Mouse (Mus musculus): ENCODE measurements around the gene Uxs1. TPM values are rescaled to one million over a fixed set of nuclear protein-coding genes. Genes with fewer than 3 reads are reported as not detected.

Gene Uxs1
- polyA plus RNA-seq, 1 experiment, result 4.2 TPM

DNA sequence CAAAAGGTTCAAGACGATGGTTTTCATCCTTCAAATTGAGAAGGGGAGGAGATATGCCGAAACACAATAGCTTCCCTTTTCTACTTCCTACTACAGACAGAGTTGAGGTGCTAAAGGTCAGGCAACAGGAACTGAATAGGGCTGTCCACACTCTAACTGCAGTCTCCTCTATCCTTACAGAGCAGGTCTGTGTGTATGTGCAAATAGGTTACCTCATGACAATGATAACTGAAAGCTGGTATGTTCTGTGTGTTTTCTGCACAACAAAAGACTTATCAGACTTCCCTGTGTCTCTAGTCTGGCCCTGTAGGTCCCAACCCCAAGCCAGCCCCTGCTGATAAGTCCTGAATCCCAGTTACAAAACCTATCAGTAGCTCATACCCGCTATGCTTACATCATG, 16.5 kb downstream of the Uxs1 start:
- Histone ChIP-seq H3K4me1 (peaks cover 39% of the 10 kb centered on the region), H3K4me3 (replicated peaks) (no peak overlapping the region), H3K9me3 (peaks cover 6% of the 10 kb centered on the region; the same call in 1 of the 2 replicates), H3K36me3 (replicated peaks; ENCODE audit: low read length) (peaks cover 12% of the 10 kb centered on the region), H3K27me3 (replicated peaks) (no peaks in the 10 kb centered on the region)
- no peak for TF ChIP-seq FLI1 (IDR thresholded peaks at IDR 0.05; ENCODE audit: low read length)
- TF ChIP-seq GATA1 (IDR thresholded peaks at IDR 0.05; ENCODE audit: borderline replicate concordance, low read length), result no peak

GRCm38 (mm10) chr1:43809351-43809750, 18.2 kb downstream of the Uxs1 start:
- Histone ChIP-seq H3K27me3 (replicated peaks) (no peaks in the 10 kb centered on the region), H3K4me3 (replicated peaks) (no peak overlapping the region), H3K9me3 (peaks cover 6% of the 10 kb centered on the region; the same call in 1 of the 2 replicates), H3K4me1 (peaks cover 33% of the 10 kb centered on the region), H3K36me3 (replicated peaks; ENCODE audit: low read length) (peaks cover 12% of the 10 kb centered on the region)
- TF ChIP-seq FLI1 (IDR thresholded peaks at IDR 0.05; ENCODE audit: low read length) (no peak), GATA1 (IDR thresholded peaks at IDR 0.05; ENCODE audit: borderline replicate concordance, low read length) (no peak)

GRCm38 (mm10) chr1:43803906-43804474, 23.6 kb downstream of the Uxs1 start:
- no peaks in the 10 kb centered on the region for H3K27me3 ChIP-seq (replicated peaks)
- TF ChIP-seq FLI1 (IDR thresholded peaks at IDR 0.05; ENCODE audit: low read length) (no peak), GATA1 (IDR thresholded peaks at IDR 0.05; ENCODE audit: borderline replicate concordance, low read length) (no peak)
- no peak overlapping the region for H3K4me3 ChIP-seq (replicated peaks)
- peaks cover 7% of the 10 kb centered on the region for H3K4me1 ChIP-seq
- H3K36me3 ChIP-seq (replicated peaks; ENCODE audit: low read length), result peaks cover 49% of the 10 kb centered on the region
- H3K9me3 ChIP-seq, result no peaks in the 10 kb centered on the region

- Histone ChIP-seq H3K4me1 (no peaks in the 10 kb centered on the region), H3K4me3 (replicated peaks) (no peak overlapping the region), H3K27me3 (replicated peaks) (no peaks in the 10 kb centered on the region), H3K36me3 (replicated peaks; ENCODE audit: low read length) (peaks cover 77% of the 10 kb centered on the region), H3K9me3 (no peaks in the 10 kb centered on the region)
- TF ChIP-seq GATA1 (IDR thresholded peaks at IDR 0.05; ENCODE audit: borderline replicate concordance, low read length) (no peak), FLI1 (IDR thresholded peaks at IDR 0.05; ENCODE audit: low read length) (no peak)
Measured at GRCm38 (mm10) chr1:43798048-43798447, 29.6 kb downstream of the Uxs1 start.

GRCm38 (mm10) chr1:43789765-43790164, 37.8 kb downstream of the Uxs1 start:
- Histone ChIP-seq H3K36me3 (replicated peaks; ENCODE audit: low read length) (peaks cover 61% of the 10 kb centered on the region), H3K4me1 (no peaks in the 10 kb centered on the region), H3K27me3 (replicated peaks) (no peaks in the 10 kb centered on the region), H3K4me3 (replicated peaks) (no peak overlapping the region), H3K9me3 (no peaks in the 10 kb centered on the region)
- TF ChIP-seq GATA1 (IDR thresholded peaks at IDR 0.05; ENCODE audit: borderline replicate concordance, low read length) (no peak), FLI1 (IDR thresholded peaks at IDR 0.05; ENCODE audit: low read length) (no peak)

DNA sequence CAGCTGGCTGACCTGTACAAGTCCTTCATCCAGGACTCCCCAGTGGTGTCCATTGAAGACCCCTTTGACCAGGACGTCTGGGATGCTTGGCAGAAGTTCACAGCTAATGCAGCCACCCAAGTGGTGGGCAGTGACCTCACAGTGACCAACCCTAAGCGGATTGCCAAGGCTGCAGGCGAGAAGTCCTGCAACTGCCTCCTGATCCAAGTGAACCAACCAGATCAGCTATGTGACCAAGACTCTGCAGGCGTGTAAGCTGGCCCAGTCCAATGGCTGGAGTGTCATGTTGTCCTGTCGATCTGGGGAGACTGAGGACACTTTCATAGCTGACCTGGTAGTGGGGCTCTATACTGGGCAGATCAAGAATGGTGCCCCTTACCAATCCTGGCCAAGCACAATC, 40.9 kb downstream of the Uxs1 start:
- Histone ChIP-seq H3K36me3 (replicated peaks; ENCODE audit: low read length) (peaks cover 65% of the 10 kb centered on the region), H3K4me1 (peaks cover 22% of the 10 kb centered on the region), H3K27me3 (replicated peaks) (no peaks in the 10 kb centered on the region), H3K4me3 (replicated peaks) (no peak overlapping the region), H3K9me3 (no peaks in the 10 kb centered on the region)
- TF ChIP-seq FLI1 (IDR thresholded peaks at IDR 0.05; ENCODE audit: low read length) (no peak), GATA1 (IDR thresholded peaks at IDR 0.05; ENCODE audit: borderline replicate concordance, low read length) (no peak)

DNA sequence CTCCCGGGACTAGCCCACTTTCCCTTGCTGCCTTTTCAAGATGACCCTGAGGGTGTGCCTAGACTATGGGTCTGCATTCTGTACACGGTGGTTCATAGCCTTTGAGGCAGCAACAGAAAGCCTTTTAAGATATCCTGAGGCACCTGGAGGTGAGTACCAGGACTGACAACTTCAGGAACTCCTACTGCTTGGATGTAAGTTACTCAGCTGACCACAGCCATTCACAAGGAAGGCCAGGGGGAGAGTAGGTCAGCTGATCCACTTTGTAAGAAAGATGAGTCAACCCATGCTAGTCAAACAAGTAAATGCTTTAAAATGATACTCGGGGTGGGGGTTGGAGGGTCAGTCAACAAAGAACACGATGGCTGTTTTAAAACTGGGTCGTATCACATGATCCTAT, 42.3 kb downstream of the Uxs1 start:
- Histone ChIP-seq H3K9me3 (no peaks in the 10 kb centered on the region), H3K4me1 (peaks cover 34% of the 10 kb centered on the region), H3K36me3 (replicated peaks; ENCODE audit: low read length) (peaks cover 64% of the 10 kb centered on the region), H3K4me3 (replicated peaks) (no peak overlapping the region), H3K27me3 (replicated peaks) (no peaks in the 10 kb centered on the region)
- TF ChIP-seq GATA1 (IDR thresholded peaks at IDR 0.05; ENCODE audit: borderline replicate concordance, low read length) (no peak), FLI1 (IDR thresholded peaks at IDR 0.05; ENCODE audit: low read length) (no peak)

GRCm38 (mm10) chr1:43783186-43783585, 44.4 kb downstream of the Uxs1 start:
- Histone ChIP-seq H3K9me3 (no peaks in the 10 kb centered on the region), H3K4me3 (replicated peaks) (no peak overlapping the region), H3K36me3 (replicated peaks; ENCODE audit: low read length) (peaks cover 61% of the 10 kb centered on the region), H3K27me3 (replicated peaks) (no peaks in the 10 kb centered on the region), H3K4me1 (peaks cover 34% of the 10 kb centered on the region)
- TF ChIP-seq GATA1 (IDR thresholded peaks at IDR 0.05; ENCODE audit: borderline replicate concordance, low read length), result no peak
- TF ChIP-seq FLI1 (IDR thresholded peaks at IDR 0.05; ENCODE audit: low read length), result no peak

- peaks cover 34% of the 10 kb centered on the region for H3K4me1 ChIP-seq
- no peak overlapping the region for H3K4me3 ChIP-seq (replicated peaks)
- H3K9me3 ChIP-seq, result no peaks in the 10 kb centered on the region
- TF ChIP-seq FLI1 (IDR thresholded peaks at IDR 0.05; ENCODE audit: low read length), result no peak
- no peak for TF ChIP-seq GATA1 (IDR thresholded peaks at IDR 0.05; ENCODE audit: borderline replicate concordance, low read length)
- H3K27me3 ChIP-seq (replicated peaks), result no peaks in the 10 kb centered on the region
- H3K36me3 ChIP-seq (replicated peaks; ENCODE audit: low read length), result peaks cover 61% of the 10 kb centered on the region
Measured at GRCm38 (mm10) chr1:43782680-43783079, 44.9 kb downstream of the Uxs1 start.

DNA sequence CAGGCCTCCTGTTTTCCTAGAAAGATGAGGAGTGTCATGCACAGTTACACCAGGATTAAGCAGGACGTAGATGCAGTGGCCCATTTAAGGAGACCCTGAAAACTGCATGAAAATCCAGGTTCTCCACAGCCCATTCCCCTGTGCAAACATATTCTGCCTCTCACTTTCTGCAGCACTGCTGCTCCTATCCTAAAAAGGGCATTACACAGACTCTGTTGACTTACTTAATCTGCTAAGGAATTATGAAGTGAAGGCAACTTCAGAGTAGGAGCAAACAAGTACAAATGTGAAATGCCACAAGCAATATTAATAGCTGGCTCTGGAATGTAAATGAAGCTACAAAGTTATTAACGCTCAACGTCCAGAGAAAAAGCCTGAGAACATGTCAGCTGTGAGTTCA, 45.9 kb downstream of the Uxs1 start:
- Histone ChIP-seq H3K27me3 (replicated peaks) (no peaks in the 10 kb centered on the region), H3K4me3 (replicated peaks) (no peak overlapping the region), H3K4me1 (peaks cover 34% of the 10 kb centered on the region), H3K9me3 (no peaks in the 10 kb centered on the region), H3K36me3 (replicated peaks; ENCODE audit: low read length) (peaks cover 61% of the 10 kb centered on the region)
- TF ChIP-seq GATA1 (IDR thresholded peaks at IDR 0.05; ENCODE audit: borderline replicate concordance, low read length), result no peak
- no peak for TF ChIP-seq FLI1 (IDR thresholded peaks at IDR 0.05; ENCODE audit: low read length)

Data from megakaryocyte, embryonic 14.5 days (primary cell).